Mouse (Mus musculus) cerebellum, adult 2 months (tissue): ENCODE measurements around the gene Atp6v1e1. TPM values are rescaled to one million over a fixed set of nuclear protein-coding genes. Genes with fewer than 3 reads are reported as not detected.

ENCODE experiments used
- DNase-seq, 2 experiments: peaks; one replicate each; pipeline ENCODE4 v3.0.0; 2021
- H3K27ac ChIP-seq: fragments of 200-500 bp; 2 replicates; pipeline ENCODE4 v1.5.1; 2012; ENCODE audit warnings: low read length, control low read depth, inconsistent platforms; ENCODE audit not compliant: insufficient read depth
- H3K27me3 ChIP-seq: fragments of 200-500 bp; 2 replicates; pipeline ENCODE4 v1.6.1; 2012; ENCODE audit warnings: inconsistent platforms, mild to moderate bottlenecking, low read length, moderate library complexity; ENCODE audit not compliant: control insufficient read depth, insufficient read depth
- H3K4me1 ChIP-seq: fragments of 200-500 bp; 2 replicates; pipeline ENCODE4 v1.6.1; 2011; ENCODE audit warnings: low read length; ENCODE audit not compliant: control insufficient read depth, insufficient read depth
- H3K4me3 ChIP-seq: fragments of 200-500 bp; replicated peaks from 2 replicates; pipeline ENCODE3; 2011; ENCODE audit warnings: mild to moderate bottlenecking, low read depth, low read length, control low read depth; ENCODE audit not compliant: insufficient read depth
- CTCF ChIP-seq: fragments of 200-500 bp; IDR thresholded peaks from 2 replicates; pipeline ENCODE4 v1.5.1; 2011; ENCODE audit warnings: low read depth, mild to moderate bottlenecking, control low read depth, low read length, moderate library complexity, borderline replicate concordance; ENCODE audit not compliant: insufficient read depth
- POLR2A ChIP-seq: fragments of 200-500 bp; IDR thresholded peaks from 2 replicates; pipeline ENCODE4 v1.6.1; 2011; ENCODE audit warnings: low read length, control low read depth, borderline replicate concordance; ENCODE audit not compliant: insufficient read depth
- WGBS: fragments of 180-500 bp; shearing (Covaris S2); methylation state at CpG from one replicate; pipeline ENCODE4 v1.1.7; 2018; 5-methylcytosine and 5-hydroxymethylcytosine counted together
- polyA plus RNA-seq: library from polyadenylated mRNA; depleted of rRNA; stranded (reverse); fragments of >200 nt; gene quantifications from 2 replicates; pipeline ENCODE4 v1.2.3, GENCODE M21; 2012

Atp6v1e1 gene
- polyA plus RNA-seq, 1 experiment: 558 TPM

DNA sequence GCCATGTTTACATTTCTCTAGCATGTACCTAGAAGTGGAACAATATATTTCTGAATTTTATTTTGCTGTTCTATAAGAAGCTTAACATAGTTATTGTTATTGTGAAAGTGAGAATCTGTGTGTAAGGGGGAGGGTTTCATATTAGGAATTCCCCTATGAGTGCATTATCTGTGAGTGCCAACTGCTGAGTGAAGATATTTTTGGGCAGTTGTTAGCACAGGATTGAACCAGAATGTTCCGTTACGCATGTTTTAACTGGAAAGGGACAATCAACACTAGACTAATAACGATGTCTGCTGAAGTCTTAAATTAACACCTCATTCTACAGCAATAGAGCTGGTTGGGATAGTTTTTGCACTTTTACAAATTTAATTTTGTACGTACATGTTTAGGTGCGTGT, 19.2 kb upstream of the Atp6v1e1 start:
- Histone ChIP-seq H3K27ac (no peak overlapping the region), H3K4me1 (no peaks in the 10 kb centered on the region), H3K4me3 (no peak overlapping the region), H3K27me3 (no peaks in the 10 kb centered on the region)
- DNase-seq: no peak
- TF ChIP-seq POLR2A: no peak
- no peak for TF ChIP-seq CTCF
- 66% methylated on average over 5 of the region's 5 CpGs for whole genome bisulfite sequencing

DNA sequence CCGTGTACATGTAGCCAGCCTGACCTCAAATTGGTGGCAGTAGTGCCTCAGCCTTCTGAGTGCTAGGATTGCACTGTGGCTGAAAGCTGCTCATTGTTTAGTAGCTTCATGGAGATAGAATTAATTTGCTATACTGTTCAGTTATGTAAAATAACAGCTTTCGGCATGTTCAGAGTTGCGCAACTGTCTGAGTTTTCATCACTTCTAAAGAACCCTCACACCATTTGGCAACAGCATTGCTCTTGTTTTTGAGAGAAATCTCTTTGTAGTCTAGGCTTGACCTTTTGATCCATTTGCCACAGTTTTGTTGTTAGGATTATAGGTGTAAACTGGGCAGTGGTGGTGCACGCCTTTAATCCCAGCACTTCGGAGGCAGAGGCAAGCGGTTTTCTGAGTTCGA, 17.7 kb upstream of the Atp6v1e1 start:
- no peak overlapping the region for H3K27ac ChIP-seq
- H3K4me3 ChIP-seq: no peak overlapping the region
- no peaks in the 10 kb centered on the region for H3K27me3 ChIP-seq
- WGBS: 97% methylated on average over 7 of the region's 7 CpGs
- no peak for DNase-seq
- TF ChIP-seq CTCF: no peak
- no peak for TF ChIP-seq POLR2A
- H3K4me1 ChIP-seq: no peaks in the 10 kb centered on the region

DNA sequence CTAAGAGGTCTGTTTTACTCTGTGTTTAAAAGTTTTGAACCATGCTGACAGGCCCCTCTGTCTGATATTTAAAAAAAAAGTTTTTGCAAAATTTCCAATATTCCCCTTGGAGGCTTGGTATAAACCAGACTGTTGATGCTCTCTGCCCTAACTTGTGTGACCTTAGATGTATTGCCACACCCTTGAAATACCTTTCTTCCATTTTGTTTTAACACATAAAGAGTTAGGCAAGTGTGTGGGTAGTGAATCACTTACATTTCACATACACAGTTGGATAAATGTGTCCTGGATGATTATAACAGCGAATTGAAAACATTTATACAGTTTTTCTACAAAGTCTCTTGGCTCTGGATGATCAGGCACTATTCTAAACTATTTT, 14.5 kb upstream of the Atp6v1e1 start:
- DNase-seq: no peak
- Histone ChIP-seq H3K27ac (no peak overlapping the region), H3K4me3 (no peak overlapping the region), H3K4me1 (no peaks in the 10 kb centered on the region), H3K27me3 (no peaks in the 10 kb centered on the region)
- TF ChIP-seq POLR2A (no peak), CTCF (no peak)
- WGBS: 75% methylated on average over 1 of the region's 1 CpGs

DNA sequence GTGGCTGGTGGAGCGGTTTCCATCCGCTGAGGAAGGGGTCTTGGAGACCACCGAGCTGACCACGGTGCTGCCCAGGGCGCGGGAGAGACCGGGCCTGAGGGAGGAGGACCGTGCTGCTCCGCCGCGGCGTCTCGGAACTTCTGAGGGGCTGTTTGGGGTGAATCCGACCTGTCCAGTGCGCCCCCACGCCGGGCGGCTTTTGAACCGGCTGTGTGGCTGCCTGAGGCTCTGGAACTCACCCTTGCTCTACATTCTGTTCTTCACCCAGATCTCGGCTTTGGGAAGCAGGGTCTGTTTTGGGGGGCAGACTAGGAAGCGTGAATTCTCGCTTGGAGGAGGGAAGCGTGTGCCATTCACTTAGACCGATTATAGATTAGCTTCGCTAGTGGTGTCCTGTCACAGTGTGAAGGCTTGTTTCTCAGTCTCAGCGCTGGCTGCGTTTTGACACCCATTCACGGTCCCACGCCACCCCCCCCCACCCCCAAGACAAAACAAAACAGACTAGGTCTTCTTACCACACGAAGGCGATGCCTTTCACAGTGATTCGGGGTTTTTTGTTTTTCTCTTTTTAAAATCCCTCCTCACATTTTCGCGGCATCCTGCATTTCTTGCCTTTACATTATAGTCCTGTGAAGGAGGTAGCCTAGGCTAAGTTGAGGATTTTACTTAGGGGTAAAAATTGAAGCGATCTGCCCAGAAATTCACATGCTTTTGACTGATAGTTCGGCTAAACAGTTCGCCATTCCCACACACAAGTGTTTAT, 14.0 kb upstream of the Atp6v1e1 start:
- Histone ChIP-seq H3K4me3 (peak overlapping the region; percentile 84), H3K27me3 (no peaks in the 10 kb centered on the region), H3K4me1 (no peaks in the 10 kb centered on the region), H3K27ac (peak overlapping the region; percentile 81)
- no peak for DNase-seq
- whole genome bisulfite sequencing: 2% methylated on average over 37 of the region's 37 CpGs
- TF ChIP-seq CTCF: no peak
- TF ChIP-seq POLR2A: no peak

DNA sequence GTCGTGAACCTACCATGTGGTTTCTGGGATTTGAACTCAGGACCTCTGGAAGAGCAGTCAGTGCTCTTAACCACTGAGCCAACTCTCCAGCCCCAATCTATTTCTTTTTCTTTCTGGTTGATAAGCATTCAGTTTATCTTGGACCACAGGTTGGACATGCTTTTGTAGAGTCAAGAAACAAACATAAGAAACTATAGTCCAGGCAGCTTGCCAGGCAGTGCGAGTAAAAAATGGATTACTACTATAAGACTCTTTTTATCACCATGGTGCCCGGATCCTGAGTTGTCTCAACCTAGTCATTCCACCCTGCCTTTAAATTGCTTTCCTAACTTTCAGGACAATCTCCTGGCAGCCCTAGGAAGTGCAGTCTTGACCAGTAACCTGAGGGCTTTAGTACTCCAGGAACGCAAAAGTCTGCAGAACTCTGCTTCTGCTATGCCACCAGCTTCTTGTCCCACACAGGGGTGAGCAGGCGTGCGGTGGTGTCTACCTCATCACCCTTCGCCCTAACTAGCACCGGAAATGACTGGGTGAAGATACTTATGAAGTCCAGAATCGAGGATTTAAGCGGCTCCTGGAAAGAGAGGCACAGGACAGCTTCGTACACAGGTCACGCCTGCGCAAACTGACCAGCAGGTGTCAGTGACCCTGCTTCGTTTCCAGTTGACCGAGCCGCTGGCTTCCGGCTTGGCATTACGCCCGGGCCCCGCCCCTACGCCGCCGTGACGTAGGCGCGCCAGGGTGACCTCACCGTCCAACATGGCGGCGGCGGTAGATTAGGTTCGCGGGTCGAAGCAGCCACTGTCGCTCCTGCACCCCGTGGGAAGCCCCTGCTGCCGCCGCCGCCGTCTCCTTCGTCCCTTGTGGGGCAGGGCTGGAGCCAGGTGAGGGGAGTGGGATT, 13.1 kb upstream of the Atp6v1e1 start, which contains the start of gene Bcl2l13:
Gene Bcl2l13, plus strand, starts transcription at position 739 of the 901 bp plus-strand sequence.
- WGBS: 3% methylated on average over 40 of the region's 40 CpGs
- peak; percentile 90 to 97 for DNase-seq
- peak within 1 kb of the TSS; percentile 84 for H3K4me3 ChIP-seq
- TF ChIP-seq CTCF: no peak
- TF ChIP-seq POLR2A: peak; percentile 81
- peak within 1 kb of the TSS; percentile 81 for H3K27ac ChIP-seq
- H3K27me3 ChIP-seq: no peaks in the 10 kb centered on the region
- H3K4me1 ChIP-seq: no peaks in the 10 kb centered on the region

DNA sequence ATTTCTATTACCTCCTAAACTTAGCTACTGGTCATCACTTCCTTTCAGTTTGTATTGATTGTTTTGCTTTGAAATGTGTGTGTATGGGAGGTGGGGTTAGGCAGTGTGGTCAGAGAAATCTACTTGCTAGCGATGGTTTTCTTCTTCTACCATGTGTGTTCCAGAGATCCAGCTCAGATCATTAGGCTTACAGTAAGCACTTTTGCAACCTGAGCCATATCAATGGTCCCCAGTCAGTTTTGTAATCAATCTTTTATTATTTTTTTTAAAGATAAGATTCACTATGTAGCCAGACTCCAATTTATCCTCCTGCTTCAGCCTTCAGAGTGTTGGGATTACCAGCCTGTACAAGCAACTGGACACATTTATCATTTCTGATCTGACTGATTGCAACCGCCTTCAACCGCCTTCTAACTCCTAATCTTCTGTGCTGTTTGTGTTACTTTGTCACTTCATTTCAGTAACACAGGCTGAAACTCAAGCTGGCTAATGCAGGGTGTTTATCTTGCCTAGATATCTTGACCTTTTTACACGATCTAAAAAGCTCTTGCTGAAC, 12.3 kb upstream of the Atp6v1e1 start:
- no peak for DNase-seq
- no peak for TF ChIP-seq POLR2A
- no peak for TF ChIP-seq CTCF
- Histone ChIP-seq H3K4me3 (no peak overlapping the region), H3K27me3 (no peaks in the 10 kb centered on the region), H3K27ac (no peak overlapping the region), H3K4me1 (no peaks in the 10 kb centered on the region)
- WGBS: 91% methylated on average over 4 of the region's 4 CpGs

DNA sequence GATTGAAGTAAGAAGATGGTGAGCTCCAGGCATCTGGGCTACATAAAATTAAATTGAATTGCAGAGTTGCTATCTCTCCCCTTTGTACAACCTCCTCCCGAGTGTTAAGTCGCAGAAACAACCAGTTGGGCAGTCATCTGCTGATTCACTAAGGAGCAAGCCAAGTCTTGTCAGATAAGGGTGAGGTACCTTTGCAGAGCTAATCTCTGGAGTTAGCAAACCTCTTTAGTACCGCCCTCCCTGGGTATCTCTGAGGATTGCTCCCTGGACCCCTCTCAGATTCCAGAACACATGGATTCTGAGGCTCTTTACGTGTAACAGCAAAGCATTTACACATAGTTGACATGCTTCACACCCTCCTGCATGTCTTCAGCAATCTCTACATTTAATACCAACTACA, 9.5 kb upstream of the Atp6v1e1 start:
- no peak overlapping the region for H3K4me3 ChIP-seq
- H3K27me3 ChIP-seq: no peaks in the 10 kb centered on the region
- no peak for TF ChIP-seq POLR2A
- no peak for TF ChIP-seq CTCF
- 74% methylated on average over 4 of the region's 4 CpGs for WGBS
- no peak for DNase-seq
- no peaks in the 10 kb centered on the region for H3K4me1 ChIP-seq
- no peak overlapping the region for H3K27ac ChIP-seq
